Mouse (Mus musculus) common myeloid progenitor, adult 5-6 weeks (primary cell): ENCODE measurements around the gene Zfp551. TPM values are rescaled to one million over a fixed set of nuclear protein-coding genes. Genes with fewer than 3 reads are reported as not detected.

Source experiments
- ATAC-seq: replicated peaks from 2 replicates; pipeline ENCODE4 v1.8.0; 2016; ENCODE audit warnings: low read depth, mild to moderate bottlenecking, moderate TSS enrichment, inconsistent platforms; ENCODE audit not compliant: poor library complexity, severe bottlenecking
- total RNA-seq: library from RNA; stranded (forward); fragments of 200-1000, 187-1606 nt; gene quantifications from 2 replicates; pipeline ENCODE4 v1.2.3, GENCODE M21; 2017

Gene Zfp551
- 2.5 and 5.3 TPM in 2 replicates for total RNA-seq

DNA sequence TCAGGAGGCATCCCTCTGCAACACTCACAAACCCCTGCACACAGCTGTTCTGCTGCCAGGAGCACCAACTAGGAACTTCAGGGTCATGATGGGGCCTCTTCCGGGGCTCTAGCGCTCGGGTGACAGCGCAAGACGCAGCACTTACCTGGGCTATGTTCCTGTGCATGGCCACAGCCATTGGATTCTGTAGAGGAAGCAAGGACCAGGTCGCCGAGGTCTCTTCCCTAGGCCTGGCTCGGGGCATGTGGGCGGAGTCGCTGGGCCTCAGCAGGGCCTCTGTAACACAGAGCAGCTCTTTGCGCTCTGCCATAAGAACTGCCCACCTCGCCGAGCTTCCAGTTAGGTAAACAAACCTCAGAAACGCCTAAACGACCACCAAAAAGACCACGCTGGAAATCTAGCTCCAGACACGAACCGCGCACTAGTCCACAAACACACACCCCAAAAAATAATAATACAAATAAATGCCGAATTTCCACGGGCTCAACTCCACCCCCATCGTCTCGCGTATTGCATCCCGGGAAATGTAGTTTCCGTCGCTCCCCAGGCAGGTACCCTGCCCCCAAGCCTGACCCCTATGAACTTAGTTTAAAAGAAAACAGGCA lies at the start of gene Zfp551:
Gene Zfp551, minus strand, starts transcription at position 507 of the 605 bp plus-strand sequence.
- peak; percentile 99 for ATAC-seq

DNA sequence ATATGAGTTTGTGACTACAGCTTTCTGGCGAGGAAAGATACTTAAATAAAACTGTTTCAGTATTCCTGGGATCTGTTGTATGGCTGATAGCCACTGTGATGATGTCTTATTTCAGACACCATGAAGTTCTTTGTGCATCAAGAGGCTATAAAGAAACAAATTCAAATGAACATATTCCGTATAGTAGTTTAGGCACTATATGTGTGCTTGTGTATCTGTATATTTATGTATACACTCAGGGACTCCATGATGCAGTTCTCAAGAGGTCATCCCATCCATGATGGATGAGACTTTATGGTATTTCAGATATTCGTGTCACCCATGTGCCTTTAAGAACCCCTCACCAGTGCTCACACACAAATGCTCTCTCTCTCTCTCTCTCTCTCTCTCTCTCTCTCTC lies 304 bp upstream of the Zfp551 start:
- no peak for ATAC-seq

DNA sequence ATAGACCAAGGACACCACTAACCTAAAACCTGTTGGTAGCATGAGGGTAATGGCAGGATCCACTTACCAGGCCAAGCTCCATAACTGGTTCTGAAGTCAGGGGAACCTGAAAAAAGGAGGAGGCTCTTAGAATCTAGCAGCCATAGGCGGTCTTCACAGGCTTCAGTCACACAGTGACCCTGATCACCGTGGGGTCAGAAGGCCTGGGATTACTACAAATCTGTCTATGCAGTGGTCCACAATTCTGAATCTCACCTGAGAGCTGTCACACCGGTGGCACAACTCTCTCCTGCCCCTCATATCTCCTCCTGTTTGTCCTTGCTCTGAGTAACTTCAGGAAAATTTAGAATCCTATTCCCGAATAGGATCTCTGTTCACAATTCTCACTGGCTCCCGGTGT lies 810 bp downstream of the Zfp551 start:
- 0 out of 2 replicates have a peak, but pooled peaks have one; percentile 6 for ATAC-seq

DNA sequence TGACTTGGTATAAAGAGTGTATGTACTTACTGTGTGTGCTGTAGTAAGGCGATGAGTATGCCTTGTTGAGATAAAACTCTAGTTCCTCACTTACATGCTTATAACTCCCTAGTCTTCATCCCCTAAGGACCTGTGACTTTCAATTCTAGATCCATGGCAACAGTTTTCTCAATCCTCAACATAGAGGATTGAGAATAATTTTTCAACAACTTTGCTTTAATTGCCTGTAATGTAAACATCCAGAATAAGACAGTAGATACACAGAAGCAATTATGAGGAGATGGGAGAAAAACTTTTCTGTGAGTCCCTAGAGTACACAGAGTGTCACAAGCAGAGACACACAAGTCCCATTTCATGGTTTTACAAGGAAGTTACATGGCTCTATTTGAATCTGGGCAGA lies 53.4 kb downstream of the Zfp551 start, which contains the start of gene Vmn1r84:
Gene Vmn1r84, minus strand, starts transcription at position 101 of the 400 bp plus-strand sequence.
- ATAC-seq = no peak

Other genes with a start within 250 kb of the Zfp551 start
- not detected in 2 replicates for gene Vmn1r80, start 233.5 kb downstream of the Zfp551 start, total RNA-seq
- not detected in 2 replicates for gene Vmn1r81, start 154.5 kb downstream of the Zfp551 start, total RNA-seq
- gene Vmn1r82, start 122.3 kb downstream of the Zfp551 start, total RNA-seq = not detected in 2 replicates
- not detected in 2 replicates for gene Vmn1r83, start 93.3 kb downstream of the Zfp551 start, total RNA-seq
- gene Vmn1r84, start 53.5 kb downstream of the Zfp551 start, total RNA-seq = not detected in 2 replicates
- gene Zfp606, start 55.5 kb upstream of the Zfp551 start, total RNA-seq = 13.8 and 14.4 TPM in 2 replicates
- not detected in 2 replicates for gene 2900092C05Rik, start 89.8 kb upstream of the Zfp551 start, total RNA-seq
- under 0.01 TPM in 1 of 2 replicates, not detected in the other for gene Vmn2r53, start 186.0 kb upstream of the Zfp551 start, total RNA-seq
- not detected in 2 replicates for gene Vmn2r54, start 217.6 kb upstream of the Zfp551 start, total RNA-seq